Mouse (Mus musculus) spleen, adult 2 months (tissue): ENCODE measurements at regions not wholly inside any gene's neighbourhood (a gene's known extent, or its start where the extent isn't known, plus 50 kb on each side); places are given as distances from the start of the nearest gene placed in this dataset.

Experiments used
- CTCF ChIP-seq: fragments of 200-500 bp; IDR thresholded peaks from 2 replicates; pipeline ENCODE4 v1.5.1; 2011; ENCODE audit warnings: mild to moderate bottlenecking, inconsistent platforms; ENCODE audit not compliant: insufficient read depth, insufficient read length, insufficient replicate concordance; ENCODE audit errors: extremely low read depth
- POLR2A ChIP-seq: fragments of 200-500 bp; IDR thresholded peaks from 2 replicates; pipeline ENCODE4 v1.6.1; 2011; ENCODE audit warnings: low read depth, low read length, inconsistent platforms

GRCm38 (mm10) chr3:132017485-132018261 is 67.4 kb upstream of the Dkk2 start:
- TF ChIP-seq CTCF, result no peak
- TF ChIP-seq POLR2A, result no peak
